Mouse (Mus musculus) ES-E14 (cell line): ENCODE data around the gene Mrps5. TPM values are rescaled to one million over a fixed set of nuclear protein-coding genes. Genes with fewer than 3 reads are reported as not detected.

Source experiments
- DNase-seq: peaks from one replicate; pipeline ENCODE4 v3.0.0-alpha.2; 2013; ENCODE audit warnings: low read depth, low spot score
- H3K27ac ChIP-seq: 2 replicates; pipeline ENCODE4 v1.5.1; 2012; ENCODE audit warnings: low read depth, mild to moderate bottlenecking, low read length, moderate library complexity, mixed read lengths; ENCODE audit not compliant: poor library complexity, insufficient read depth, severe bottlenecking
- H3K36me3 ChIP-seq: 2 replicates; pipeline ENCODE4 v1.6.1; 2012; ENCODE audit warnings: mild to moderate bottlenecking, low read length, moderate library complexity, mixed read lengths; ENCODE audit not compliant: control insufficient read depth, poor library complexity, insufficient read depth, severe bottlenecking
- H3K4me1 ChIP-seq, 2 experiments: fragments of 150-350 bp in 1 of 2; sonication (generic) in 1 of 2; 2 replicates each; pipeline ENCODE4 v1.6.1; 2012; ENCODE audit warnings: low read length in 2 of 2, mild to moderate bottlenecking in 1 of 2, mixed read lengths in 1 of 2; ENCODE audit not compliant: control insufficient read depth in 2 of 2, insufficient read depth in 2 of 2, poor library complexity in 1 of 2
- H3K4me3 ChIP-seq, 2 experiments: fragments of 150-350 bp in 1 of 2; sonication (generic) in 1 of 2; 2 replicates each; pipeline ENCODE4 v1.5.1; 2012; ENCODE audit warnings: low read length in 2 of 2, low read depth in 1 of 2, mild to moderate bottlenecking in 1 of 2, mixed read lengths in 1 of 2; ENCODE audit not compliant: insufficient read depth in 1 of 2, poor library complexity in 1 of 2, severe bottlenecking in 1 of 2
- H3K9ac ChIP-seq: 2 replicates; pipeline ENCODE4 v1.6.1; 2012; ENCODE audit warnings: low read depth, mild to moderate bottlenecking, low read length, mixed read lengths; ENCODE audit not compliant: poor library complexity, insufficient read depth, severe bottlenecking
- H3K9me3 ChIP-seq: fragments of 150-350 bp; sonication (generic); 2 replicates; pipeline ENCODE4 v1.6.1; 2012; ENCODE audit warnings: low read depth, mild to moderate bottlenecking, low read length; ENCODE audit not compliant: control insufficient read depth, insufficient read depth
- CHD2 ChIP-seq: IDR thresholded peaks from 2 replicates; pipeline ENCODE4 v1.6.1; 2014; ENCODE audit warnings: mild to moderate bottlenecking, low read depth, low read length, inconsistent platforms
- HCFC1 ChIP-seq: IDR thresholded peaks from 2 replicates; pipeline ENCODE4 v1.6.1; 2012; ENCODE audit warnings: low read length, inconsistent platforms, borderline replicate concordance; ENCODE audit not compliant: insufficient read depth
- MAFK ChIP-seq: IDR thresholded peaks from 2 replicates; pipeline ENCODE4 v1.6.1; 2014; ENCODE audit warnings: mild to moderate bottlenecking, low read depth, low read length, inconsistent platforms; ENCODE audit not compliant: insufficient read depth
- ZC3H11A ChIP-seq: IDR thresholded peaks from 2 replicates; pipeline ENCODE4 v1.6.1; 2012; ENCODE audit warnings: low read depth, mild to moderate bottlenecking, inconsistent platforms, low read length, borderline replicate concordance
- ZNF384 ChIP-seq: IDR thresholded peaks from 2 replicates; pipeline ENCODE4 v1.6.1; 2012; ENCODE audit warnings: low read depth, low read length, inconsistent platforms
- in situ Hi-C, 2 experiments: fragments of 600-800 bp; cut with MboI; formaldehyde crosslinking; loops; one replicate each; pipeline ENCODE4 v1.15.1; 2025; ENCODE audit warnings: low sequenced_read_pairs in 2 of 2, inconsistent platforms in 1 of 2; ENCODE audit not compliant: unreplicated experiment in 2 of 2
- total RNA-seq: library from RNA; depleted of rRNA; stranded (reverse); fragments of 300-350 nt; gene quantifications from 2 replicates; pipeline ENCODE4 v1.2.3, GENCODE M21; 2012

Mrps5 gene
- total RNA-seq, 1 experiment, result 187 TPM

- TF ChIP-seq HCFC1 (no peak), ZC3H11A (peak; percentile 88)
- in situ Hi-C loops, result loop anchor here in 1 of 2 experiments (5.0 kb wide), 1 partner anchor 52 kb away; no protein-coding TSS in a partner anchor
- DNase-seq, result peak; percentile 74
- Histone ChIP-seq H3K9me3 (no peaks in the 10 kb centered on the region; the same call in 1 of the 2 replicates), H3K4me1 (no peaks in the 10 kb centered on the region), H3K27ac (no peak overlapping the region), H3K36me3 (no peaks in the 10 kb centered on the region), H3K4me3 (peak overlapping the region in 1 of 2 experiments; percentile 25; a peak in 2 of 4 replicates), H3K9ac (no peak overlapping the region)
Observed at GRCm38 (mm10) chr2:127559070-127559966, 27.7 kb upstream of the Mrps5 start.

GRCm38 (mm10) chr2:127573322-127573721, 13.7 kb upstream of the Mrps5 start:
- Histone ChIP-seq H3K9ac (no peak overlapping the region), H3K4me3 (no peak overlapping the region), H3K9me3 (no peaks in the 10 kb centered on the region), H3K36me3 (peaks cover 9% of the 10 kb centered on the region), H3K27ac (no peak overlapping the region), H3K4me1 (no peaks in the 10 kb centered on the region)
- in situ Hi-C loops, result no loop called here
- DNase-seq, result no peak
- no peak for TF ChIP-seq CHD2
- TF ChIP-seq ZNF384, result no peak
- TF ChIP-seq ZC3H11A, result no peak
- no peak for TF ChIP-seq HCFC1
- TF ChIP-seq MAFK, result no peak

- H3K36me3 ChIP-seq, result peaks cover 2% of the 10 kb centered on the region; the same call in 1 of the 2 replicates
- DNase-seq, result peak; percentile 97
- TF ChIP-seq MAFK (no peak), HCFC1 (peak; percentile 99)
- in situ Hi-C loops, result no loop called here
- no peak overlapping the region for H3K27ac ChIP-seq
- no peaks in the 10 kb centered on the region for H3K9me3 ChIP-seq
- peaks cover 0 to 7% of the 10 kb centered on the region in 2 experiments; a peak in 3 of 4 replicates for H3K4me1 ChIP-seq
- peak overlapping the region; percentile 88 for H3K9ac ChIP-seq
- peak overlapping the region; percentile 74 to 75 for H3K4me3 ChIP-seq
Observed at GRCm38 (mm10) chr2:127584436-127584858, 2.6 kb upstream of the Mrps5 start.

- TF ChIP-seq HCFC1 (0 out of 2 replicates have a peak, but pooled peaks have one; percentile 0), CHD2 (peak; percentile 44; the same call in 1 of the 2 replicates), MAFK (no peak)
- no peaks in the 10 kb centered on the region for H3K9me3 ChIP-seq
- H3K27ac ChIP-seq, result peak overlapping the region; percentile 82; the same call in 1 of the 2 replicates
- peak overlapping the region; percentile 91 for H3K9ac ChIP-seq
- peaks cover 3 to 7% of the 10 kb centered on the region in 2 experiments; a peak in 3 of 4 replicates for H3K4me1 ChIP-seq
- H3K4me3 ChIP-seq, result peak overlapping the region; percentile 84 to 91
- in situ Hi-C loops, result no loop called here
- peaks cover 4% of the 10 kb centered on the region; the same call in 1 of the 2 replicates for H3K36me3 ChIP-seq
- DNase-seq, result no peak
Observed at GRCm38 (mm10) chr2:127587514-127587844, 457 bp downstream of the Mrps5 start.

GRCm38 (mm10) chr2:127588897-127589296, 1.9 kb downstream of the Mrps5 start:
- DNase-seq, result no peak
- in situ Hi-C loops, result no loop called here
- Histone ChIP-seq H3K4me1 (peaks cover 3 to 7% of the 10 kb centered on the region in 2 experiments; a peak in 3 of 4 replicates), H3K36me3 (peaks cover 7% of the 10 kb centered on the region; the same call in 1 of the 2 replicates), H3K27ac (no peak overlapping the region), H3K4me3 (peak overlapping the region; percentile 84 to 91; a peak in 2 of 4 replicates), H3K9me3 (no peaks in the 10 kb centered on the region), H3K9ac (peak overlapping the region; percentile 40; the same call in 1 of the 2 replicates)
- TF ChIP-seq ZNF384 (no peak), CHD2 (no peak)
